Mouse (Mus musculus): ENCODE data around the gene Nptxr.

DNA sequence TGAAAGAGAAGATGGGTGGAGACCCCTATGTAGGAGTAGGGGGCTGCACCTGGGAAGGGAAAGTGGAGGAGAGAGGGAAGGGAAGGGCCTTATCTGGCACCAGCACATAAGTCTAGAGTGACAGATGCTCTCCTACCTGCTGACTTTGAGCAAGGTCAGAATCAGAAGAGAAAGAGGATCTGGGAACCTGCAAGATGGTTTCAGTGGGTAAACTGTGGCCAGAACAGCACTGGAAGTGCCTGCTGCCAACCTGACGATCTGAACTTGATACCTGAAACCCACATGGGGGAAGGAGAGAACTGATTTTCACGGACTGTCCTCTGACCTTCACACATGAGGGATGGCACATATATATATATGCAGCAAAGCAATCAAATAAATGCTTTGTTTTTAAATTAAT lies 35.7 kb upstream of the Nptxr start:
- TF ChIP-seq CTCF (IDR thresholded peaks at IDR 0.05; ENCODE audit: low read depth) (no peak), EP300 (IDR thresholded peaks at IDR 0.05; ENCODE audit: low read depth) (no peak)
